Mouse (Mus musculus) kidney, embryonic 14.5 days (tissue): ENCODE results near the gene Wdr90. TPM values are rescaled to one million over a fixed set of nuclear protein-coding genes. Genes with fewer than 3 reads are reported as not detected.

Experiments
- ATAC-seq: fragments of 200-750 bp; cut with Nextera tagmentation; 2 replicates; pipeline ENCODE4 v1.8.0; 2017; ENCODE audit warnings: moderate number of reproducible peaks, mild to moderate bottlenecking, moderate TSS enrichment, moderate library complexity; ENCODE audit not compliant: low FRiP score, low TSS enrichment
- H3K27ac ChIP-seq: fragments of 300-500 bp; sonication (generic); 2 replicates; pipeline ENCODE4 v1.5.1; 2014; ENCODE audit warnings: low read depth, mild to moderate bottlenecking, low read length, moderate library complexity, mixed read lengths
- H3K27me3 ChIP-seq: fragments of 300-500 bp; sonication (generic); 2 replicates; pipeline ENCODE4 v1.6.1; 2014; ENCODE audit warnings: mild to moderate bottlenecking, low read length; ENCODE audit not compliant: control insufficient read depth, insufficient read depth
- H3K36me3 ChIP-seq: fragments of 300-500 bp; sonication (generic); 2 replicates; pipeline ENCODE4 v1.6.1; 2014; ENCODE audit warnings: low read length, mixed read lengths; ENCODE audit not compliant: control insufficient read depth, insufficient read depth
- H3K4me1 ChIP-seq: fragments of 300-500 bp; sonication (generic); 2 replicates; pipeline ENCODE4 v1.6.1; 2014; ENCODE audit warnings: low read length, mixed read lengths; ENCODE audit not compliant: control insufficient read depth, insufficient read depth
- H3K4me2 ChIP-seq: fragments of 300-500 bp; sonication (generic); replicated peaks from 2 replicates; pipeline ENCODE4 v1.6.1; 2014; ENCODE audit warnings: low read depth, mild to moderate bottlenecking, low read length
- H3K4me3 ChIP-seq: fragments of 300-500 bp; sonication (generic); 2 replicates; pipeline ENCODE4 v1.5.1; 2014; ENCODE audit warnings: mild to moderate bottlenecking, low read length
- H3K9ac ChIP-seq: fragments of 300-500 bp; sonication (generic); 2 replicates; pipeline ENCODE4 v1.6.1; 2014; ENCODE audit warnings: low read depth, mild to moderate bottlenecking, low read length, moderate library complexity
- H3K9me3 ChIP-seq: fragments of 300-500 bp; sonication (generic); 2 replicates; pipeline ENCODE4 v1.6.1; 2016; ENCODE audit warnings: low read length; ENCODE audit not compliant: control insufficient read depth
- WGBS: fragments of 180-500 bp; shearing (Covaris S2); extraction: QIAGEN DNeasy Blood & Tissue Kit; methylation state at CpG from one replicate; pipeline ENCODE4 v1.1.7; 2014; 5-methylcytosine and 5-hydroxymethylcytosine counted together
- polyA plus RNA-seq: library from polyadenylated mRNA; unstranded; fragments of >200 nt; fragmentation: Nextera tagmentation; extraction: Ambion mirVana; gene quantifications from 2 replicates; pipeline ENCODE4 v1.2.1, GENCODE M21; 2014

The Wdr90 gene
- 21.4 and 27.5 TPM in 2 replicates for polyA plus RNA-seq

GRCm38 (mm10) chr17:25860832-25861703 is at the start of gene Wdr90:
TSS of gene Wdr90 (minus strand) at chr17:25861501.
- 4% methylated on average over 62 of the region's 65 CpGs for WGBS
- Histone ChIP-seq H3K4me1 (peaks cover 15% of the 10 kb centered on the region), H3K27ac (peak within 1 kb of the TSS; percentile 83), H3K9ac (peak within 1 kb of the TSS; percentile 87), H3K9me3 (no peaks in the 10 kb centered on the region), H3K4me2 (peak within 1 kb of the TSS; percentile 94), H3K27me3 (no peaks in the 10 kb centered on the region), H3K36me3 (peaks cover 4% of the 10 kb centered on the region; the same call in 1 of the 2 replicates), H3K4me3 (peak within 1 kb of the TSS; percentile 72)
- ATAC-seq: peak; percentile 91

GRCm38 (mm10) chr17:25907640-25908039 is 46.3 kb upstream of the Wdr90 start:
- Histone ChIP-seq H3K9ac (no peak overlapping the region), H3K4me2 (no peak overlapping the region), H3K27ac (no peak overlapping the region), H3K27me3 (no peaks in the 10 kb centered on the region), H3K4me1 (no peaks in the 10 kb centered on the region), H3K4me3 (no peak overlapping the region), H3K9me3 (no peaks in the 10 kb centered on the region), H3K36me3 (peaks cover 4% of the 10 kb centered on the region; the same call in 1 of the 2 replicates)
- WGBS: 91% methylated on average over 2 of the region's 2 CpGs
- ATAC-seq: no peak

GRCm38 (mm10) chr17:25903061-25903460 is 41.8 kb upstream of the Wdr90 start:
- Histone ChIP-seq H3K4me1 (no peaks in the 10 kb centered on the region), H3K4me3 (no peak overlapping the region), H3K27me3 (no peaks in the 10 kb centered on the region), H3K4me2 (no peak overlapping the region), H3K9me3 (no peaks in the 10 kb centered on the region), H3K9ac (no peak overlapping the region), H3K27ac (no peak overlapping the region), H3K36me3 (no peaks in the 10 kb centered on the region; the same call in 1 of the 2 replicates)
- ATAC-seq: no peak
- WGBS: 81% methylated on average over 3 of the region's 3 CpGs

- no peaks in the 10 kb centered on the region for H3K27me3 ChIP-seq
- H3K4me1 ChIP-seq: peaks cover 6% of the 10 kb centered on the region; the same call in 1 of the 2 replicates
- no peaks in the 10 kb centered on the region; the same call in 1 of the 2 replicates for H3K36me3 ChIP-seq
- H3K4me2 ChIP-seq: no peak overlapping the region
- H3K9ac ChIP-seq: no peak overlapping the region
- no peak for ATAC-seq
- H3K9me3 ChIP-seq: no peaks in the 10 kb centered on the region
- 100% methylated on average over 1 of the region's 1 CpGs for WGBS
- H3K27ac ChIP-seq: no peak overlapping the region
- H3K4me3 ChIP-seq: no peak overlapping the region
Measured at GRCm38 (mm10) chr17:25900193-25900592, 38.9 kb upstream of the Wdr90 start.

- no peak overlapping the region for H3K4me2 ChIP-seq
- peaks cover 6% of the 10 kb centered on the region; the same call in 1 of the 2 replicates for H3K4me1 ChIP-seq
- peak overlapping the region; percentile 55; the same call in 1 of the 2 replicates for H3K27ac ChIP-seq
- H3K36me3 ChIP-seq: no peaks in the 10 kb centered on the region; the same call in 1 of the 2 replicates
- no peaks in the 10 kb centered on the region for H3K27me3 ChIP-seq
- no peaks in the 10 kb centered on the region for H3K9me3 ChIP-seq
- no peak overlapping the region for H3K4me3 ChIP-seq
- 58% methylated on average over 12 of the region's 12 CpGs for WGBS
- peak overlapping the region; percentile 23; the same call in 1 of the 2 replicates for H3K9ac ChIP-seq
- ATAC-seq: no peak
Measured at GRCm38 (mm10) chr17:25895891-25896290, 34.6 kb upstream of the Wdr90 start.

- Histone ChIP-seq H3K4me2 (no peak overlapping the region), H3K4me3 (no peak overlapping the region), H3K27ac (peak overlapping the region; percentile 55; the same call in 1 of the 2 replicates), H3K36me3 (no peaks in the 10 kb centered on the region), H3K27me3 (no peaks in the 10 kb centered on the region), H3K4me1 (peaks cover 6% of the 10 kb centered on the region; the same call in 1 of the 2 replicates), H3K9me3 (no peaks in the 10 kb centered on the region), H3K9ac (no peak overlapping the region)
- 31% methylated on average over 2 of the region's 2 CpGs for WGBS
- ATAC-seq: no peak
Measured at GRCm38 (mm10) chr17:25895415-25895814, 34.1 kb upstream of the Wdr90 start.

GRCm38 (mm10) chr17:25893975-25894617 is 32.8 kb upstream of the Wdr90 start:
- H3K4me2 ChIP-seq: no peak overlapping the region
- no peak overlapping the region for H3K4me3 ChIP-seq
- H3K27me3 ChIP-seq: no peaks in the 10 kb centered on the region
- peak; percentile 81 for ATAC-seq
- no peaks in the 10 kb centered on the region for H3K9me3 ChIP-seq
- peaks cover 6% of the 10 kb centered on the region; the same call in 1 of the 2 replicates for H3K4me1 ChIP-seq
- no peak overlapping the region for H3K9ac ChIP-seq
- no peak overlapping the region for H3K27ac ChIP-seq
- WGBS: 35% methylated on average over 2 of the region's 2 CpGs
- peaks cover 10% of the 10 kb centered on the region; the same call in 1 of the 2 replicates for H3K36me3 ChIP-seq

- no peak overlapping the region for H3K27ac ChIP-seq
- H3K4me2 ChIP-seq: no peak overlapping the region
- H3K9ac ChIP-seq: no peak overlapping the region
- H3K27me3 ChIP-seq: no peaks in the 10 kb centered on the region
- no peak for ATAC-seq
- peaks cover 34% of the 10 kb centered on the region; the same call in 1 of the 2 replicates for H3K36me3 ChIP-seq
- no peaks in the 10 kb centered on the region for H3K4me1 ChIP-seq
- WGBS: 86% methylated on average over 3 of the region's 3 CpGs
- no peaks in the 10 kb centered on the region for H3K9me3 ChIP-seq
- H3K4me3 ChIP-seq: no peak overlapping the region
Measured at GRCm38 (mm10) chr17:25888837-25889236, 27.5 kb upstream of the Wdr90 start.
